Mouse (Mus musculus): ENCODE data around the gene Telo2. TPM values are rescaled to one million over a fixed set of nuclear protein-coding genes. Genes with fewer than 3 reads are reported as not detected.
A peak's percentile ranks its signal among the peaks of the same experiment; 100 is the strongest.

Gene Telo2
- polyA plus RNA-seq, 1 experiment from 2014 or later = 60.6 TPM

DNA sequence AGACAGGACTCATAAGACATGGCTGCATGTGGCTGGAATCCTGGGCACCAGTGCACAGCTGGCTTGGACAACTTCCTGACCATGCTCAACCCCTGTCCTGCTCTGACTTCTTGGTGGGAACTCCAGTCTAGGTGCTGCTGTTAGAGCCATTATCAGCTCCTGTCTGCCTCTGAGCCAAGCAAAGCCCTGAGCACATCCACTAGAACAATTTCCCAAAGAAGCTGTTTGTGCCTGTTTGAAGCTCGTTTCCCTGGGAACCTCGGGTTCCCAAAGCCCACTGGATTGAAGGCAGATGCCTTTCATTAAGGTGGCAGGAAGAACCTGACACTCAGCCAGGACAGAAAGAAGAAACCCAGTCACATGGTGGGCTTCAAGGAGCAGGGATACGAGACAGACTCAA is 4.6 kb upstream of the Telo2 start, which contains the start of gene Ptx4:
Gene Ptx4 (plus strand): TSS at position 355 of the 400 bp plus-strand sequence.
- WGBS = 15% methylated on average over 3 of the region's 3 CpGs
- Histone ChIP-seq H3K36me3 (no peaks in the 10 kb centered on the region), H3K27ac (peak within 1 kb of the TSS; percentile 17; the same call in 1 of the 2 replicates), H3K4me3 (no peak within 1 kb of the TSS), H3K4me1 (peaks cover 8% of the 10 kb centered on the region; the same call in 1 of the 2 replicates), H3K9me3 (replicated peaks) (no peaks in the 10 kb centered on the region), H3K27me3 (ENCODE audit: low read depth, poor library complexity, severe bottlenecking) (peaks cover 5% of the 10 kb centered on the region; the same call in 1 of the 2 replicates)
- DNase-seq (ENCODE audit: low spot score) = no peak

GRCm38 (mm10) chr17:25117263-25117662 is 1.5 kb upstream of the Telo2 start:
- Histone ChIP-seq H3K4me1 (peaks cover 16% of the 10 kb centered on the region), H3K27me3 (ENCODE audit: low read depth, poor library complexity, severe bottlenecking) (no peaks in the 10 kb centered on the region), H3K4me3 (no peak overlapping the region), H3K9me3 (replicated peaks) (no peaks in the 10 kb centered on the region), H3K27ac (no peak overlapping the region), H3K36me3 (peaks cover 21% of the 10 kb centered on the region)
- DNase-seq (ENCODE audit: low spot score) = no peak
- WGBS = 40% methylated on average over 4 of the region's 4 CpGs

DNA sequence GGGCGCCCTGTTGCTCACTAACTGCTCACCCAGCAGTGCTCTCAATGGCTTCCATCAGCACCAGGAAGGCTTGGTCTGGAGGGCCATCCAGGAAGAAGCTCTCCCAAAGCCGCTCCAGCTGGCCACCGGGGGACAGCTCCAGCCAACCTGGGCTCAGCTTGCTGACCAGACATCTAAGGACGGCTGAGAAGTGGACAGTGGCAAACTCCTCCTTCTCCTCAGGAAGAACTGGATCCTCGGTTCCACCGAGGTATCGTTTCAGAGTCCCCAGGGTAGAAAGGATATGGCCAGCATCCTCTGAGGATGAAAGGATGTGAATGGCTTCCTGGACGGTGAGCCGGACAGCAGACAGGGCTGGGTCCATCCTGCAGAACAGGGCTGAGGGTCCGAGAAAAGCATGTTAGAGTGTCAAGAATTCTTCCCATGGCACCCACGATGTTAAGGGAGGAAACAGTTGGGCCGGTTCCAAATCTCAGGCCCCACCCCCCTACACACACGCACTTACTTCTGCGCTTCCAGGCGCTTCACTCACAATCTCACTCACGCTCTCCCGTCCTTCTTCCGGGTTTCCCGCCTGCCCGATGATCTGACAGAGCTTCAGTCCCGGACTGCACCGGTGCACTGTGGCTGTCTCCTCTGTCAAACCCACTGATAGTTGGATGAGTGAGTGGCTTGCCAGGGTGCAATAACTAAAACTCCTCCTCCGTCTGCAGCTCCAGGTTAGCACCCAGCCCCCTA is 690 bp downstream of the Telo2 start:
- Histone ChIP-seq H3K4me1 (peaks cover 16% of the 10 kb centered on the region), H3K4me3 (peak overlapping the region; percentile 66), H3K9me3 (replicated peaks) (no peaks in the 10 kb centered on the region), H3K36me3 (peaks cover 43% of the 10 kb centered on the region), H3K27ac (peak overlapping the region; percentile 94), H3K27me3 (ENCODE audit: low read depth, poor library complexity, severe bottlenecking) (no peaks in the 10 kb centered on the region)
- peak; percentile 34 for DNase-seq (ENCODE audit: low spot score)
- WGBS = 10% methylated on average over 23 of the region's 23 CpGs

GRCm38 (mm10) chr17:25112423-25112810 is 3.4 kb downstream of the Telo2 start:
- WGBS = 89% methylated on average over 3 of the region's 3 CpGs
- peaks cover 69% of the 10 kb centered on the region for H3K36me3 ChIP-seq

GRCm38 (mm10) chr17:25111739-25112422 is 3.9 kb downstream of the Telo2 start:
- H3K4me1 ChIP-seq = peaks cover 16% of the 10 kb centered on the region
- no peak overlapping the region for H3K27ac ChIP-seq
- no peaks in the 10 kb centered on the region for H3K9me3 ChIP-seq (replicated peaks)
- 87% methylated on average over 8 of the region's 8 CpGs for WGBS
- no peak for DNase-seq (ENCODE audit: low spot score)
- no peak overlapping the region for H3K4me3 ChIP-seq
- peaks cover 75% of the 10 kb centered on the region for H3K36me3 ChIP-seq
- H3K27me3 ChIP-seq (ENCODE audit: low read depth, poor library complexity, severe bottlenecking) = no peaks in the 10 kb centered on the region

More at GRCm38 (mm10) chr17:25112423-25112810, 3.4 kb downstream of the Telo2 start:
- H3K4me1 ChIP-seq = peaks cover 16% of the 10 kb centered on the region
- H3K9me3 ChIP-seq (replicated peaks) = no peaks in the 10 kb centered on the region
- H3K27ac ChIP-seq = no peak overlapping the region
- DNase-seq (ENCODE audit: low spot score) = no peak
- no peak overlapping the region for H3K4me3 ChIP-seq
- H3K27me3 ChIP-seq (ENCODE audit: low read depth, poor library complexity, severe bottlenecking) = no peaks in the 10 kb centered on the region

GRCm38 (mm10) chr17:25111220-25111619 is 4.5 kb downstream of the Telo2 start:
- no peak for DNase-seq (ENCODE audit: low spot score)
- 95% methylated on average over 5 of the region's 5 CpGs for WGBS
- peaks cover 13% of the 10 kb centered on the region for H3K4me1 ChIP-seq
- H3K4me3 ChIP-seq = no peak overlapping the region
- H3K36me3 ChIP-seq = peaks cover 81% of the 10 kb centered on the region
- H3K9me3 ChIP-seq (replicated peaks) = no peaks in the 10 kb centered on the region
- no peak overlapping the region for H3K27ac ChIP-seq
- H3K27me3 ChIP-seq (ENCODE audit: low read depth, poor library complexity, severe bottlenecking) = no peaks in the 10 kb centered on the region

DNA sequence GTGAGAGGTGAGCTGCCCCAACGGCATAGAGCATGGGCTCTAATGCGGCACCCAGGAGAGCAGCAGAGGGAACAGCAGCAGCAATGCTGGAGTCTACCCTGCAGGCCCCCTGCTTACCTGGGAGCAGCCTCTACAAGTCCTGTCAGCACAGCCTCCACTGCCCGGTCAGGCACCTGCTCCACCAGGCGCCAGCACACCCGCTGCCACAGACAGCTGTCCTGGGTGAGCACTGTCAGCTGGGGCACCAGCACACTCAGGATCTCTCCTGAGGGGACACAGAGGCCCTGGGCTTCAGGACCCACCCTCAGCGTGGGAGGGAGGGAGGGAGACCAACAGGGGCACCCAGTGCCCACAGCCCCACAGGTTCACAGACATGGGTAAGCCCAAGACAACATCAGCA is 5.2 kb downstream of the Telo2 start:
- Histone ChIP-seq H3K27ac (no peak overlapping the region), H3K36me3 (peaks cover 88% of the 10 kb centered on the region), H3K27me3 (ENCODE audit: low read depth, poor library complexity, severe bottlenecking) (no peaks in the 10 kb centered on the region), H3K4me1 (peaks cover 9% of the 10 kb centered on the region), H3K9me3 (replicated peaks) (no peaks in the 10 kb centered on the region), H3K4me3 (no peak overlapping the region)
- WGBS = 93% methylated on average over 6 of the region's 6 CpGs
- DNase-seq (ENCODE audit: low spot score) = no peak

DNA sequence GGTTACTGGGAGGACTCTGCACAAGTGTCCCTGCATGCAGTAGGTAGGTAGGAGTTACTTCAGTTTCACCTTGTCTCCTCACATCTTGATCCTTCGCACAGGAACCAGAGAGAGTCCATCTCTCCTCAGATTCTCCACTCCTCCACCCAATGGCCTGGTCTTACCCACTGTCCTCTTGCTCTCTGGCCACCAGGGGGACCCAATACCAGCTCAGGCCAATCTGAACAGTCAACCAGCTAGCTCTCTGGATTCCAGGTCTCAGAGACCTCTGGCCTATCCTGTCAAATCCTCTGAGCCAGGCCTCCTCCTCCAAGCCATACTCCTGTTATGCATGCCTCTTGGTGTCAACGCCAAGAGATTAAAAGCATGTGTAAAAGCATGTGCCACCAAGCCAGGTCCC is 6.2 kb downstream of the Telo2 start:
- peaks cover 98% of the 10 kb centered on the region for H3K36me3 ChIP-seq
- no peak overlapping the region for H3K4me3 ChIP-seq
- 80% methylated on average over 2 of the region's 2 CpGs for WGBS
- peak; percentile 46 for DNase-seq (ENCODE audit: low spot score)
- no peaks in the 10 kb centered on the region for H3K27me3 ChIP-seq (ENCODE audit: low read depth, poor library complexity, severe bottlenecking)
- no peaks in the 10 kb centered on the region for H3K9me3 ChIP-seq (replicated peaks)
- no peak overlapping the region for H3K27ac ChIP-seq
- H3K4me1 ChIP-seq = peaks cover 1% of the 10 kb centered on the region

DNA sequence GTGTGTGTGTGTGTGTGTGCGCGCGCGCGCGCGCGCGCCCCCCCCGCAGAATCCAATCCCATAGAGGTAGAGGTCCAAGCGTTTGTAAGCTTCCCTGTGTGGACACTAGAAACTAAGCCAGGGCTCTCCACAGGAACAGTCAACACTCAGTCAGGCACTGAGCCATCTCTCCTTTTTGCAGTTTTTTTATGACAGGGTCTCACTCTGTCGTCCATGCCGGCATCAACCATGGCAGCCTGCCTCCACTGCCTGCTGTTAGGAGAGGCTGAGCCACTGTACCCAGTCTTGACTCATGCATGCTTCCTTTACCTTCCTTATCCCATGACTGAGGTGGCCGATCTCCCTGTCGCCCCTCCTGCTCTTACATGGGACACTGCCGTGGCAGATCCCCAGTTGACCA is 8.0 kb downstream of the Telo2 start:
- WGBS = 95% methylated on average over 7 of the region's 16 CpGs
- Histone ChIP-seq H3K4me1 (no peaks in the 10 kb centered on the region; the same call in 1 of the 2 replicates), H3K9me3 (replicated peaks) (no peaks in the 10 kb centered on the region), H3K27me3 (ENCODE audit: low read depth, poor library complexity, severe bottlenecking) (no peaks in the 10 kb centered on the region), H3K4me3 (no peak overlapping the region), H3K36me3 (peaks cover 100% of the 10 kb centered on the region), H3K27ac (no peak overlapping the region)
- no peak for DNase-seq (ENCODE audit: low spot score)

DNA sequence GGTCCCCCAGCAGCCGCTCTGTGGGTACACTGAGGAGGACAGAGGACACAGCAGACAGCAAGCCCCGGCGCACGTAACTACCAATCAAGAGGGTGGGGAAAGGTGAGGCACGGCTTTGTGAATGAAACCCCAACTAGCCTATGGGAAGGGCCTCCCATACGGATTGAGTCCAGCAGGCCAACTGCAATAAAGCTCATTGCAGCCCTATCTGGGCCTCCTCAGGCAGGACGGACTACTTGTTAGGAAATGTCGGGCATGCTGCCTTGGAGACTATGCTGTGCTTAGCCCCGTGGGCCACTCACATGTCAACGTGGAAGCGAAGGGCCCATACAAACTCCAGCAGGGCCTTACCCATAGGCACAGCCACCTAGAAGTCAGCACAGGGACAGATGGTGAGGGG is 14.4 kb downstream of the Telo2 start:
- Histone ChIP-seq H3K4me1 (no peaks in the 10 kb centered on the region), H3K27ac (no peak overlapping the region), H3K27me3 (ENCODE audit: low read depth, poor library complexity, severe bottlenecking) (no peaks in the 10 kb centered on the region), H3K9me3 (replicated peaks) (no peaks in the 10 kb centered on the region), H3K4me3 (no peak overlapping the region), H3K36me3 (peaks cover 94% of the 10 kb centered on the region)
- 94% methylated on average over 11 of the region's 11 CpGs for WGBS
- no peak for DNase-seq (ENCODE audit: low spot score)

DNA sequence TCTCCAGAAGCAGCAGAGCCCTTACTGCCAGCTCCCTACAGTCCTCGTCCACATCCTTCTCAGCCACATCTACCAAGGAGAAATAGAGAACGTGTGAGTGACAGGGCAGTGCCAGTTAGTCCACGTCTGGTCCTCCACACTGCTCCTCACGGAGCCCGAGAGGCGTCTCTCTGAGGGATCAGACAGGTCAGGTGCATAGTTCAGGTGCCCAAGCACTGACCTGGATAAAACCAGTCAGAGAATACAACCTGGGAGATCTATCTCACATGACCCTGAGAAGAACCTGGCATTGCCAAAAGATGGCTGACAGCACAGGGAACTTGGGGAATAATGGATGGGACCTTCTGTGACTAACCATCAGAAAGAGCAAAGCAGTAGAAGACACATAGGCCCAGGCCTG is 15.7 kb downstream of the Telo2 start:
- WGBS = 94% methylated on average over 6 of the region's 6 CpGs
- peaks cover 84% of the 10 kb centered on the region for H3K36me3 ChIP-seq
- H3K9me3 ChIP-seq (replicated peaks) = no peaks in the 10 kb centered on the region
- H3K27ac ChIP-seq = no peak overlapping the region
- no peaks in the 10 kb centered on the region for H3K27me3 ChIP-seq (ENCODE audit: low read depth, poor library complexity, severe bottlenecking)
- no peaks in the 10 kb centered on the region for H3K4me1 ChIP-seq
- no peak for DNase-seq (ENCODE audit: low spot score)
- no peak overlapping the region for H3K4me3 ChIP-seq

- 98% methylated on average over 2 of the region's 2 CpGs for WGBS
- peaks cover 75% of the 10 kb centered on the region for H3K36me3 ChIP-seq
Measured at GRCm38 (mm10) chr17:25096221-25096620, 19.5 kb downstream of the Telo2 start.

DNA sequence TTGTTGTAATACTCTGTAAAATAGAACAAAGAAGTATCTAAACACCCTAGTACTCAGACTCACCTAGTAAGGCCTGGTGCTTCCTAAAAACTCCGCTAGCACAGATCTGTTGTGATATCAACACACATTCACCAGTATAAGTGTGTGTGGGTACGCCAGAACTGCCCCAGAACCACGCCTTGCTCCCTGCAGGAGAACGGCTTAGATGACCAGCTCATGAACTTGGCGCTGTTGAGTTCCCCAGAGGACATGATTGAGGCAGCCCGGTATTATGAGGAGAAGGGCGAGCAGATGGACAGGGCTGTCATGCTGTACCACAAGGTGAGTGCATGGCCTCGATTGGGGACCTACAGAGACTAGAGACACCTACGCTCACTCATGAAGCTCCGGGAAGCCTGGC is 25.3 kb downstream of the Telo2 start:
- Histone ChIP-seq H3K9me3 (replicated peaks) (no peaks in the 10 kb centered on the region), H3K36me3 (peaks cover 62% of the 10 kb centered on the region), H3K4me3 (no peak overlapping the region), H3K27me3 (ENCODE audit: low read depth, poor library complexity, severe bottlenecking) (no peaks in the 10 kb centered on the region), H3K27ac (no peak overlapping the region), H3K4me1 (peaks cover 4% of the 10 kb centered on the region)
- DNase-seq (ENCODE audit: low spot score) = no peak
- WGBS = 90% methylated on average over 10 of the region's 10 CpGs

More at GRCm38 (mm10) chr17:25096221-25096620, 19.5 kb downstream of the Telo2 start:
- H3K27ac ChIP-seq = no peak overlapping the region
- no peak overlapping the region for H3K4me3 ChIP-seq
- H3K4me1 ChIP-seq = no peaks in the 10 kb centered on the region
- H3K9me3 ChIP-seq (replicated peaks) = no peaks in the 10 kb centered on the region
- H3K27me3 ChIP-seq (ENCODE audit: low read depth, poor library complexity, severe bottlenecking) = no peaks in the 10 kb centered on the region
- DNase-seq (ENCODE audit: low spot score) = no peak

All from limb, embryonic 10.5 days (tissue).